Mouse (Mus musculus) CD4-positive helper T cell, adult 2 months (primary cell): Measurements from ENCODE around the gene Pde4c.

ENCODE experiments used
- DNase-seq: peaks from one replicate; pipeline ENCODE4 v3.0.0-alpha.2; 2012; ENCODE audit warnings: low read depth, missing footprints, low spot score

Pde4c gene

GRCm38 (mm10) chr8:70750128-70750680, 26.7 kb downstream of the Pde4c start:
- no peak for DNase-seq

GRCm38 (mm10) chr8:70752000-70752764, 28.7 kb downstream of the Pde4c start:
- DNase-seq = peak; percentile 77

DNA sequence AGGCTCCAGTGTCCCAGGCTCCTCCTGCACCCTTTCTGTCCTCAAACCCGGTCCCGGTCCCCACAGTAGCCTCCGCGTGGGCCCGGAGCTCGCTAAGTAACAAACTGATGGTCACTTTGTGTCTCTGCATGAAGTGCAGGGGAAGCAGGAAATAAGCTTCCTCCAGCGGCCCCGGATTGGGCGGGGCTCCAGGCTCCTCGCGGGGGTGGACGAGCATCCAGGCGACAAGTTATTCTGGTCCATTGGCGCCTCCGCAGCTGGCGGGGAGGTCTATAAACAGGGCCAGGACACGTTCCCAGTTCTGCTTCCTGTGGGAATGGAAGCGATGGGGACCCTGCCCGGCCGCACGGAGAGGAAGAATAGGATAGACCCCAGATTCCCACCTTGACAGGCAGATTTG, 29.6 kb downstream of the Pde4c start:
- DNase-seq = peak; percentile 74

DNA sequence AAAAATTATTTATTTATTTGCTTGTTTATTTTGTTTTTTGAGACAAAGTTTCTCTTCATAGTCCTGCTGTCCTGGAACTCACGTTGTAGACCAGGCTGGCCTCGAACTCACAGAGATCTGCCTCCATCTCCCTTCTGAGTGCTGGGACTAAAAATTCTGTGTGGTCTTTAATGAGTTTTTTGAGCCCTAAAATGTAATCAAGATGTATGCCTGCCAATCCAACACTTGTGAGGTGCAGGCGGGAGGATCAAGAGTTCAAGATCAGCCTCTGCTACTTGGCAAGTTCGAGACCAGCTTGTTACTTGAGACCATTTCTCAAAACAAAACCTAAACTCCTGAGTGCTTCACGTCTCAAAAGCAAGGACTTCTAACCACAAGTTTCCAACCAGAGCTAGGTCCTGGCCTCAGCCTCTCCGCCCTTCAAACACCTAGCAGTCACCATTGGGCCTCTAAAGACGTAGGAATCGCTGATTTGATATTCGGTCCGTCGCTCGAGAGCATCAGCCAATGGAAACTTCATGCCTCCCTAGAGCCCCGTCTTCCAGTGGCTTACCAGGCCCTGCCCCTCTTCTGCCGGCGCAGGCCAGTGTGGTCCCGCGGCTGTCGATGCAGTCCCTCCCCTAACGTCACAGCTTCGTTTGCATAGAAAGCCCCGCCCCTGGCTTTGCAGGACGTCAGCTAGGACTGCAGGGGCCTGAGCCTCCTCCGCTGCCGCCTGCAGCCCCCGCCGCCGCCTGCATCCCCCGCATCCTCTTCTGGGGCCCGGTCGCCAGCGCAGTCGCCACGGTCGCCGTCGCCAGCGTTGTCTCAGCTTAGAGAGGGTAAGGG, 30.7 kb downstream of the Pde4c start, which contains the start of gene Rab3a:
Gene Rab3a (plus strand): TSS at position 637 of the 828 bp plus-strand sequence.
- peak; percentile 99 for DNase-seq

DNA sequence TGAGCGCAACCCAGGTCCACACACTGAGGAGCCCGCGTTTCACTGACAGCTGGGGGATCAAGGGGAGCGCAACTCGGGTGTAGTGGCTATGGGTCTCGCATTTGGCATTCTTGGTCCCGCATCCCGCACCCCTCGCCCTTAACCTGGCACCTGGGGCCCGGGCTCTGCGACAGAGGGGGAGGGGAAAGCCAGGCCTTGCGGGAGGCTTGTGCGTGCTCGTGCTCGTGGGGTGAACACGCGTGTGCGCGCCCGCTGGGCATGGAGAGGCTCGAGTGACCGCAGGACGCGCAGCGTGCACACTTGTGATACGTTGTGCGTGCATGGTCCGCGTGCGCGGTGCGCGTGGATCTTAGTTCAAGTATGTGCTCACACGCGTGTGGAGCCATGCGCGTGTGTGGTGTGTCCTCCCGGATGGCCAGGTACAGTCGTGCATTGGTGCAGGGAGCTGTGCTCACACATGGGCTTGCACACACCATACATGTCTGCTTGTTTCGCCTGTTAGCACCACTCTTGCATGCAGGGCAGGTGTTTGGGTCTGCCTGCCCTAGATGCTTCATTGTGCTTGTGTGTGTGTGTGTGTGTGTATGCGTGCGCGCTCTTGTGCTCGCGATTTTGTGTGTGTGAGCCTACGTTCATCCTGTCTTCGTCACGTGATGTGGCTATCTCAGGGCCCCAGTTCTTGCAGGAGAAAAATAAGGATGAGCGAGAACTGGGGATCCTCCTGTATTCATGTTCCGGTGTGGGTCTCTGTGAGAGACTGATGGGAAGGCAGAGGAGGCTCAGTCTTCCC, 31.5 kb downstream of the Pde4c start:
- DNase-seq = peak; percentile 70

- DNase-seq = peak; percentile 7
Observed at GRCm38 (mm10) chr8:70755661-70756475, 32.3 kb downstream of the Pde4c start.

DNA sequence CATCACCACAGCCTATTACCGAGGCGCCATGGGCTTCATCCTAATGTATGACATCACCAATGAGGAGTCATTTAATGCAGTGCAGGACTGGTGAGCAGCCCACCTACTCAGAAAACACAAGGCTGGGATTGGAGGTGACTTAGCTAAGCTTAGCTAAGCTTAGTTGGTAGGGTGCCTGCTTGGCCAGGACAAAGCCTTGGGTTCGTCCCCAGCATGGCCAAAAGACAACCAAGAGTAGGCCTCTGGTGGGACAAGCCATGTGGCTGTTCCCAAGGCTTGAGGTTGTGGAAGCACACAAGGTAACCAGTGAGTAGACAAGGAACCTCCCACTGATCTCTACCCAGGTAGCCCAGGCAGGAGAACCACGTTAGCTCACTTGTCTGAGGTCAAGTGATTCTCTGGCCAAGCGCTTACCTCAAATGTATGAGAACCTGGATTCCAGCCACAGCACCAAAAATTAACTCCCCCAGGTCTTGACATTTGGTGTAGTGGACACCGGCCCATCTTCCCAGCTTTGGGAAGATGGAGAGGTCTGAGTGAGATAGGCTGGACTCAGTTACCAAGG, 33.0 kb downstream of the Pde4c start:
- no peak for DNase-seq

- peak; percentile 23 for DNase-seq
Observed at GRCm38 (mm10) chr8:70757523-70758307, 34.2 kb downstream of the Pde4c start.

GRCm38 (mm10) chr8:70758308-70758615, 34.7 kb downstream of the Pde4c start:
- peak; percentile 6 for DNase-seq

GRCm38 (mm10) chr8:70758616-70759561, 35.4 kb downstream of the Pde4c start:
- no peak for DNase-seq

GRCm38 (mm10) chr8:70760350-70760749, 36.8 kb downstream of the Pde4c start:
- DNase-seq = peak; percentile 59

DNA sequence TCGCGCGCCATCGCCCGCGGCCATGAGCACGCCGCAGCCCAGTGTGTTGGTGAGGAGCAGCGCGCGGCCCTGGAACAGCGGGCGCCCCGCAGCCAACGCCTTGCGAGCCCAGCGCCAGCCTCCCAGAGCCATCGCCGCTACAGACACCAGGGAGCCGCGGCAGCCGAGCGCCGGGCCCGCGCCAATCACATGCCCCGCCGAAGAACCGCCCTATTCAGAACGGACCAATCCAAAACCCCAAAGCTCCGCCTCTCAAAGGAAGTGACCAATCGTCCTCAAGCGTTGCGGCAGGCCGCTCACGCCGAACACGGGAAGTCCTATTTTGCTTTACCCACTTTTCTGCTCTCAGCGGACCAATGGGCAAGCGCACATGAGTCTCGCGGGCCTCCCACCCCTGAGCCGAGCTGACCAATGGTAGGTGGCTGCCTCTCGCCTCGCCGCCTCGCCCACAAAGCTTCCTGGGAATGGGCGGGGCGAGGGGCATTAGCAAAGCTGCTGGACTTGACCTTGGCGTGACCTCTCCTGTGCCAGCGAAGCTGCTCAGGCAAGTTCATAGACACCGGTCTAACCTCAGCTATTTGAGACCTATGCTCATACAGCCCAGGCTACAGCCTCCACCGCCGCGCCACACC, 37.4 kb downstream of the Pde4c start, which contains the start of gene Mpv17l2:
Gene Mpv17l2 (minus strand): TSS at position 172 of the 632 bp plus-strand sequence.
- peak; percentile 99 for DNase-seq

GRCm38 (mm10) chr8:70762118-70762517, 38.6 kb downstream of the Pde4c start:
- no peak for DNase-seq

- DNase-seq = peak; percentile 61
Observed at GRCm38 (mm10) chr8:70763354-70763753, 39.8 kb downstream of the Pde4c start.

DNA sequence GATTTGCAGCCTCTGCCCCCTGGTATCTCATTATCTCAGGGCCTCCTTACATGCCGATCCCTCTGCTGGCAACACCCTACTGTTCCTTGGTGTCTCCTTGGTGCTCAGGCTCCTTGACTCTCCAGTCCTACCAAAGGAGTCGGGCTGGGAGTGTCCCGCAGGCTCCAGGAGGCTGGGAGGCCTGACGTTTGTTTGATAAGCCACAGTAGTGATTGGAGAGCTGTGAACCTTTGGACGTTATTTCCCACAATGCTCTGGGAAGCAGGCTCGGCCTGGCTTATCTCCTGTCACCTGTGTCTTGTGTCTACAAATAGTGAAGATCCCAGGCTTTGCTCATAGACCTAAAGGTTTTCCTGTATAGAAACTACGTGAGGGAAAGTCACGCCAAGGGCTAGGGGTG, 40.5 kb downstream of the Pde4c start:
- no peak for DNase-seq

- DNase-seq = no peak
Observed at GRCm38 (mm10) chr8:70764676-70765075, 41.2 kb downstream of the Pde4c start.

DNA sequence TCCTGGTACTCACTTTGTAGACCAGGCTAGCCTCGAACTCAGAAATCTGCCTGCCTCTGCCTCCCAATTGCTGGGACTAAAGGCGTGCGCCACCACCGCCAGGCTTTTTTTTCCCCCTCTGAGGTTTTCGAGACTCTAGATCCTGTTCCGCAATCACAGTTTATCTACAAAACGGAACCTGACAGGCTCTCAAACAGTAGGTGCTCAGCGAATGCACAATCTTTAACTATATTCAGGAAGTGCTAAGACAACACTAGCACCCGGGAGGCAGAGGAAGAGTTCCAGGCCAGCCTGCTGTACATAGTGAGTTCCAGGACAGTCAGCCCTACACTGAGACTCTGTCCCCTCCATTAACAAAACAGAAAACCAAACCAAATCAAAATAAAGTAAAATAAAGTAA, 41.8 kb downstream of the Pde4c start:
- peak; percentile 63 for DNase-seq
